Mouse (Mus musculus): ENCODE data around the gene Amdhd2. TPM values are rescaled to one million over a fixed set of nuclear protein-coding genes. Genes with fewer than 3 reads are reported as not detected.
A peak's percentile ranks its signal among the peaks of the same experiment; 100 is the strongest.

Amdhd2 gene
- polyA plus RNA-seq, 1 experiment from 2014 or later = 28.8 TPM

GRCm38 (mm10) chr17:24207768-24208640 lies 44.4 kb upstream of the Amdhd2 start:
- no peaks in the 10 kb centered on the region for H3K36me3 ChIP-seq (ENCODE audit: control insufficient read depth, insufficient read depth, low read length)
- H3K9me3 ChIP-seq (ENCODE audit: control insufficient read depth, low read length) = no peaks in the 10 kb centered on the region
- ATAC-seq (ENCODE audit: low read depth) = no peak
- 0 out of 2 replicates have a peak, but pooled peaks cover 4% of the 10 kb centered on the region for H3K27me3 ChIP-seq (ENCODE audit: control insufficient read depth, insufficient read depth, low read length)
- H3K4me1 ChIP-seq (ENCODE audit: control insufficient read depth, insufficient read depth, low read length) = peaks cover 68% of the 10 kb centered on the region
- peak overlapping the region; percentile 83 for H3K9ac ChIP-seq (replicated peaks; ENCODE audit: low read depth, low read length)
- H3K4me2 ChIP-seq (ENCODE audit: low read depth, low read length) = peak overlapping the region; percentile 92
- 52% methylated on average over 34 of the region's 34 CpGs for WGBS
- H3K27ac ChIP-seq (ENCODE audit: low read depth, low read length) = no peak overlapping the region
- peak overlapping the region; percentile 36 for H3K4me3 ChIP-seq (ENCODE audit: low read depth, low read length)

- H3K9ac ChIP-seq (replicated peaks; ENCODE audit: low read depth, low read length) = peak overlapping the region; percentile 83
- no peaks in the 10 kb centered on the region for H3K9me3 ChIP-seq (ENCODE audit: control insufficient read depth, low read length)
- peak overlapping the region; percentile 92 for H3K4me2 ChIP-seq (ENCODE audit: low read depth, low read length)
- ATAC-seq (ENCODE audit: low read depth) = peak; percentile 39; the same call in 1 of the 2 replicates
- 0 out of 2 replicates have a peak, but pooled peaks cover 4% of the 10 kb centered on the region for H3K27me3 ChIP-seq (ENCODE audit: control insufficient read depth, insufficient read depth, low read length)
- peak overlapping the region; percentile 70 for H3K4me3 ChIP-seq (ENCODE audit: low read depth, low read length)
- H3K27ac ChIP-seq (ENCODE audit: low read depth, low read length) = peak overlapping the region; percentile 72
- peaks cover 63% of the 10 kb centered on the region for H3K4me1 ChIP-seq (ENCODE audit: control insufficient read depth, insufficient read depth, low read length)
- whole genome bisulfite sequencing = 4% methylated on average over 56 of the region's 62 CpGs
- H3K36me3 ChIP-seq (ENCODE audit: control insufficient read depth, insufficient read depth, low read length) = no peaks in the 10 kb centered on the region
Observed at GRCm38 (mm10) chr17:24206451-24207351, 43.1 kb upstream of the Amdhd2 start.

DNA sequence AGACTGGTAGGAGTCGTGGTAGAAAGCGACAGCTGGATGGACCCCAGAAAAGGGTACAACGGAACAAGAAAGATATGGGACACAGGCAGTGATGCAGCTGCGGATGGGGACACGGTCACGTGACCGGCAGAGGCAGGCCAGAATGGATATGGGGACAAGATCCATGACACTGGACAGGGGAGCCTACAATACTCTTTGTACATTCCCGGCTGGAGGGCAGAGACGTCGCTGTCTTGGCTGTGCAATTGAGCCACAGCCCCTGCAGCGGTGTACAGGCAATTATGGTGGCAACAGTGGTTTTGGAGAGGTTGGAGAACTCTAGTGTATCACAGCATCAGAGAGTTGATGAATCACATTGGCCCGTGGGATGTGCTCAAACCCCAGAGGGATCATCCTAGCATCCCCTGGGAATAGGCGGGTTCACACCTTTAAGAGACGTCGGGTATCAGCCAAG lies 42.4 kb upstream of the Amdhd2 start:
- Histone ChIP-seq H3K36me3 (ENCODE audit: control insufficient read depth, insufficient read depth, low read length) (no peaks in the 10 kb centered on the region), H3K27me3 (ENCODE audit: control insufficient read depth, insufficient read depth, low read length) (0 out of 2 replicates have a peak, but pooled peaks cover 4% of the 10 kb centered on the region), H3K4me1 (ENCODE audit: control insufficient read depth, insufficient read depth, low read length) (peaks cover 56% of the 10 kb centered on the region), H3K9ac (replicated peaks; ENCODE audit: low read depth, low read length) (peak overlapping the region; percentile 83), H3K27ac (ENCODE audit: low read depth, low read length) (peak overlapping the region; percentile 72), H3K9me3 (ENCODE audit: control insufficient read depth, low read length) (no peaks in the 10 kb centered on the region), H3K4me3 (ENCODE audit: low read depth, low read length) (peak overlapping the region; percentile 70), H3K4me2 (ENCODE audit: low read depth, low read length) (peak overlapping the region; percentile 92)
- peak; percentile 19 for ATAC-seq (ENCODE audit: low read depth)
- 3% methylated on average over 15 of the region's 15 CpGs for WGBS

DNA sequence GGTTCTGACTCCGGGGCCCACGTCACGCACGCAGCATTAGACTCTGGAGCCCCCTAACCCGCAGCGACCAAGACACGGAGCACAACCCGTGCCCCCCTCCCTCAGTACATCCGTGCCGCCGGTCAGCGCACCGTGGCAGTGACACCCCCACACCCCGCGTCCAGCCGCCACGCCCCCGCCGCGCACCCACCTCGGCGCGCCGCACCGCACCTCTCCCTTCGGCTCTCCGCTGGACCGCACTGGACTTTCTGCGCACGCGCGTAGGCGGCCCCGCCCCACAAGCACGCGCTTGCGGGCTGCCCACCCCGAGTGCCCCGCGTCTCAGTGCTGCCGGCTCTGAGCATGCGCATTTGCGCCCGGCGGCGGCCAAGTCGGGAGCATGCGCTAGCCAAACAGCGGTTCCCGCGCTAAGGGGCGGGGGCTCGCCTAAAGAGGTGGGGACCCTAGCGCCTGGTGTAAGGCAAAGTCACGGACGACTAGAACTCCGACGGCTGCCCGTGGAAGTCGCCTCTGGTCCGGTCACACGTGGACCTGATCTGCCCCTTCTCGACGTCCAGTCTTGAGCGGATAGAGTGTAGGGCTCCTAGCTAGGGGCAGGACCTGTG lies 41.8 kb upstream of the Amdhd2 start, which contains the start of gene Tbc1d24:
TSS of gene Tbc1d24 (minus strand) at position 279 of the 605 bp plus-strand sequence.
- Histone ChIP-seq H3K4me1 (ENCODE audit: control insufficient read depth, insufficient read depth, low read length) (peaks cover 55% of the 10 kb centered on the region), H3K9ac (replicated peaks; ENCODE audit: low read depth, low read length) (peak within 1 kb of the TSS; percentile 83), H3K36me3 (ENCODE audit: control insufficient read depth, insufficient read depth, low read length) (no peaks in the 10 kb centered on the region), H3K9me3 (ENCODE audit: control insufficient read depth, low read length) (no peaks in the 10 kb centered on the region), H3K27me3 (ENCODE audit: control insufficient read depth, insufficient read depth, low read length) (0 out of 2 replicates have a peak, but pooled peaks cover 4% of the 10 kb centered on the region), H3K4me2 (ENCODE audit: low read depth, low read length) (peak within 1 kb of the TSS; percentile 92), H3K27ac (ENCODE audit: low read depth, low read length) (peak within 1 kb of the TSS; percentile 72), H3K4me3 (ENCODE audit: low read depth, low read length) (peak within 1 kb of the TSS; percentile 70)
- peak; percentile 70 for ATAC-seq (ENCODE audit: low read depth)
- under 1% methylated on average over 58 of the region's 65 CpGs for WGBS

DNA sequence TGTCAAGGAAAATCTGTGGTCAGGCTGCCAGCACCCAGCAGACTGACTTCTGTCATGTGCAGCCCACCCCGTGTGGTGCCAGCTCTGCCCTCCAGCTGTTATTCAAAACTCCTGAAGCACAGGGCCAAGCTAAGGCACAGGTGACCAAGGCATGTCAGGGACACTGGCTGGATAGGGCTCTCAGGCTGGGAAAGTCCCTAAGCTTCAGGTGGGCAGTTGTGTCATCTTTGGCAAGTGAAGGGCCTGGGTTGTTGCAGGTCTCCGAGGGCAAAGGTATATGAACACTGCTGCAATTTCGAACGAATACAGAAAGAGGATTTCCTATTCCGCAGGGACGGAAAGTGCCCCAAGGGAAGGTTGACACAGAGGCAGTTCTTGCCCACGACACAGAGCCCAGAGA lies 41.3 kb upstream of the Amdhd2 start:
- peaks cover 55% of the 10 kb centered on the region for H3K4me1 ChIP-seq (ENCODE audit: control insufficient read depth, insufficient read depth, low read length)
- no peaks in the 10 kb centered on the region for H3K9me3 ChIP-seq (ENCODE audit: control insufficient read depth, low read length)
- peak overlapping the region; percentile 92 for H3K4me2 ChIP-seq (ENCODE audit: low read depth, low read length)
- no peaks in the 10 kb centered on the region for H3K36me3 ChIP-seq (ENCODE audit: control insufficient read depth, insufficient read depth, low read length)
- H3K27ac ChIP-seq (ENCODE audit: low read depth, low read length) = 0 out of 2 replicates have a peak overlapping the region, but pooled peaks have one; percentile 10
- no peak for ATAC-seq (ENCODE audit: low read depth)
- WGBS = 8% methylated on average over 7 of the region's 7 CpGs
- H3K4me3 ChIP-seq (ENCODE audit: low read depth, low read length) = peak overlapping the region; percentile 70
- 0 out of 2 replicates have a peak, but pooled peaks cover 4% of the 10 kb centered on the region for H3K27me3 ChIP-seq (ENCODE audit: control insufficient read depth, insufficient read depth, low read length)
- H3K9ac ChIP-seq (replicated peaks; ENCODE audit: low read depth, low read length) = peak overlapping the region; percentile 83

DNA sequence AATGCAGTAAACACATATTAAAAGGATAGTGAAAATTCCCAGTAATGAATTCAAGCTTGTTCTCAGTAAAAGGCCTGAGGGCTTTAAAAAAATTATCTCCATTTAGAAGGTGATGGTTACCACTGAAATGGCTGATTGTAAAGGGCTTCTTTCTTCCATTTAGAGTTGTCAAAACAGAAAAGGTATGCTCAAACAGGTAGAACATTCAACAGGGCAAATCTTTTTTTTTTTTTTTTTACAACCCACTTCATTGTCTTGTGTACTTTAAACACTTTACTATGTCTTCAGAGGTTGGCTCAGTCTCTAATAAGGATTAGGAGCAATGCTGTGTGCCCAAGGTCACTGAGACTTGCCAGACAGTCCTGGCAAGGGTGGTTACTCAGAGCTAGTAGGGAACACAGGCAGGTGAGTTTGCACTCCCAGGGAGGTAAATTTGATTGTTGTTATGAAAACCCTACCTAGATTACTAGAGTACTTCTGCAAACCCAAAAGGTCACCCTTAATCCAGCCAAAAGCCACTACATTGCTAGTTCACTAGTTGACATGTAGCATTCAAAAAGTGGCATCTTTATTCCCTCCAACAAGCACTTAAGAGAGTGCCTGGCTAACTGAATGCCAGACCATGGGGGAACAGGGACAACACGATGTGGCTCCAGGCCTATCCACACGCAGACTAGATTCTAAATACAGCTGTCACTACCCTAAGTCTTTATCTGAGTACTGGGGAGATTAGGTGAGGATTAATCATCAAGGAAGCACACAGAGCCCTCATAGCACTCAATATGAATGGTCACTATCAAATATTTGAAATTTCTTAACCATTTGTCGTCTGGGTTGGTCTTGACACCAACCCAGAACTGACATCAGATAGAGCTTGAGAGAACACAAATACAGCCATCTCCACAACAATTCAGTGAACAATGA lies 40.3 kb upstream of the Amdhd2 start:
- Histone ChIP-seq H3K9me3 (ENCODE audit: control insufficient read depth, low read length) (no peaks in the 10 kb centered on the region), H3K27ac (ENCODE audit: low read depth, low read length) (no peak overlapping the region), H3K4me3 (ENCODE audit: low read depth, low read length) (peak overlapping the region; percentile 70; the same call in 1 of the 2 replicates), H3K27me3 (ENCODE audit: control insufficient read depth, insufficient read depth, low read length) (0 out of 2 replicates have a peak, but pooled peaks cover 4% of the 10 kb centered on the region), H3K9ac (replicated peaks; ENCODE audit: low read depth, low read length) (peak overlapping the region; percentile 83), H3K36me3 (ENCODE audit: control insufficient read depth, insufficient read depth, low read length) (no peaks in the 10 kb centered on the region), H3K4me1 (ENCODE audit: control insufficient read depth, insufficient read depth, low read length) (peaks cover 46% of the 10 kb centered on the region), H3K4me2 (ENCODE audit: low read depth, low read length) (peak overlapping the region; percentile 92)
- 84% methylated on average over 3 of the region's 3 CpGs for WGBS
- ATAC-seq (ENCODE audit: low read depth) = no peak

DNA sequence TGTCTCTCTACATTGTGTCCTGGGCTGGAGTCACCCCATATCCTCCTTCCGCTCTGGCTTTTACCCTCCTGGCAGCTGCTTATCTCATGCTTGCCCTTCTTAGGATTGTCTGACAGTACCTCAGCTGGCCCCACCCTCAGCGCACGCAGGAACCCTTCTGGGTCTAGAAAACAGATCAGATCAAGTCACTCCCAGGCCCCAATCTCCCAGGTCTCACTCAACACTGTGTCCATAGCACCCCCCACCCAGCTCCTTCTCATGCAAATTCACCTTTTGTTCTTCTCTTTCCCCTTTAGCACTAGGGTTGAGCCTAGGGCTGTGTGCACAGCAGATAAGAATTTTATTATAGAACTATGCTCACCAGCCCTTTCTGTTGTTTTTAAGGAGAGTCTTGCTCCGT lies 39.5 kb upstream of the Amdhd2 start:
- H3K9me3 ChIP-seq (ENCODE audit: control insufficient read depth, low read length) = no peaks in the 10 kb centered on the region
- no peak for ATAC-seq (ENCODE audit: low read depth)
- no peak overlapping the region for H3K4me3 ChIP-seq (ENCODE audit: low read depth, low read length)
- H3K4me2 ChIP-seq (ENCODE audit: low read depth, low read length) = no peak overlapping the region; the same call in 1 of the 2 replicates
- H3K4me1 ChIP-seq (ENCODE audit: control insufficient read depth, insufficient read depth, low read length) = peaks cover 38% of the 10 kb centered on the region
- H3K27me3 ChIP-seq (ENCODE audit: control insufficient read depth, insufficient read depth, low read length) = 0 out of 2 replicates have a peak, but pooled peaks cover 4% of the 10 kb centered on the region
- no peak overlapping the region for H3K27ac ChIP-seq (ENCODE audit: low read depth, low read length)
- 48% methylated on average over 4 of the region's 4 CpGs for WGBS
- H3K36me3 ChIP-seq (ENCODE audit: control insufficient read depth, insufficient read depth, low read length) = no peaks in the 10 kb centered on the region
- no peak overlapping the region for H3K9ac ChIP-seq (replicated peaks; ENCODE audit: low read depth, low read length)
